Mouse (Mus musculus) midbrain, embryonic 13.5 days (tissue): Measurements from ENCODE around the gene Klc2. TPM values are rescaled to one million over a fixed set of nuclear protein-coding genes. Genes with fewer than 3 reads are reported as not detected.

ENCODE experiments used
- ATAC-seq: fragments of 200-750 bp; cut with Nextera tagmentation; 2 replicates; pipeline ENCODE4 v1.8.0; 2017; ENCODE audit warnings: mild to moderate bottlenecking, moderate TSS enrichment, moderate library complexity
- H3K27ac ChIP-seq: fragments of 300-500 bp; sonication (generic); 2 replicates; pipeline ENCODE4 v1.5.1; 2015; ENCODE audit warnings: inconsistent platforms, mild to moderate bottlenecking, moderate library complexity
- H3K27me3 ChIP-seq: fragments of 300-500 bp; sonication (generic); 2 replicates; pipeline ENCODE4 v1.6.1; 2015; ENCODE audit warnings: mild to moderate bottlenecking, inconsistent platforms
- H3K36me3 ChIP-seq: fragments of 300-500 bp; sonication (generic); 2 replicates; pipeline ENCODE4 v1.6.1; 2015; ENCODE audit warnings: mild to moderate bottlenecking, inconsistent platforms
- H3K4me1 ChIP-seq: fragments of 300-500 bp; sonication (generic); replicated peaks from 2 replicates; pipeline ENCODE4 v1.6.1; 2015; ENCODE audit warnings: inconsistent platforms
- H3K4me2 ChIP-seq: fragments of 300-500 bp; sonication (generic); replicated peaks from 2 replicates; pipeline ENCODE4 v1.6.1; 2015; ENCODE audit warnings: moderate library complexity, mild to moderate bottlenecking, inconsistent platforms
- H3K4me3 ChIP-seq: fragments of 300-500 bp; sonication (generic); replicated peaks from 2 replicates; pipeline ENCODE4 v1.5.1; 2015; ENCODE audit warnings: mild to moderate bottlenecking, inconsistent platforms
- H3K9ac ChIP-seq: fragments of 300-500 bp; sonication (generic); replicated peaks from 2 replicates; pipeline ENCODE4 v1.6.1; 2015; ENCODE audit warnings: mild to moderate bottlenecking, inconsistent platforms
- H3K9me3 ChIP-seq: fragments of 300-500 bp; sonication (generic); 2 replicates; pipeline ENCODE4 v1.6.1; 2016; ENCODE audit warnings: mild to moderate bottlenecking, inconsistent platforms
- WGBS: fragments of 180-500 bp; shearing (Covaris S2); methylation state at CpG from one replicate; pipeline ENCODE4 v1.1.7; 2015; 5-methylcytosine and 5-hydroxymethylcytosine counted together
- polyA plus RNA-seq: library from polyadenylated mRNA; unstranded; fragments of >200 nt; fragmentation: Nextera tagmentation; extraction: Ambion mirVana; gene quantifications from 2 replicates; pipeline ENCODE4 v1.2.1, GENCODE M21; 2015

The Klc2 gene
- polyA plus RNA-seq, 1 experiment from 2014 or later = 69.0 TPM

GRCm38 (mm10) chr19:5057876-5058775 lies 60.2 kb downstream of the Klc2 start:
- peaks cover 30% of the 10 kb centered on the region for H3K27me3 ChIP-seq
- H3K4me3 ChIP-seq = no peak overlapping the region
- WGBS = 28% methylated on average over 16 of the region's 16 CpGs
- ATAC-seq = no peak
- no peak overlapping the region for H3K9ac ChIP-seq
- no peak overlapping the region for H3K27ac ChIP-seq
- no peaks in the 10 kb centered on the region for H3K9me3 ChIP-seq
- no peak overlapping the region for H3K4me2 ChIP-seq
- peaks cover 28% of the 10 kb centered on the region for H3K4me1 ChIP-seq
- no peaks in the 10 kb centered on the region for H3K36me3 ChIP-seq

Other genes with a start within 250 kb of the Klc2 start
- gene Actn3, start 240.7 kb downstream of the Klc2 start, polyA plus RNA-seq = 1.2 and 1.4 TPM in 2 replicates
- gene Zdhhc24, start 239.9 kb downstream of the Klc2 start, polyA plus RNA-seq = 22.7 and 24.1 TPM in 2 replicates
- 12.6 and 12.8 TPM in 2 replicates for gene Bbs1, start 211.9 kb downstream of the Klc2 start, polyA plus RNA-seq
- 143 TPM in 2 replicates for gene Dpp3, start 190.3 kb downstream of the Klc2 start, polyA plus RNA-seq
- gene Peli3, start 175.4 kb downstream of the Klc2 start, polyA plus RNA-seq = 8.8 and 10.8 TPM in 2 replicates
- 111 and 113 TPM in 2 replicates for gene Mrpl11, start 156.4 kb downstream of the Klc2 start, polyA plus RNA-seq
- gene Npas4, start 128.2 kb downstream of the Klc2 start, polyA plus RNA-seq = 0.31 and 0.32 TPM in 2 replicates
- 7.8 TPM in 2 replicates for gene Slc29a2, start 94.7 kb downstream of the Klc2 start, polyA plus RNA-seq
- 52.9 and 54.3 TPM in 2 replicates for gene B4gat1, start 79.7 kb downstream of the Klc2 start, polyA plus RNA-seq
- gene AC124502.3, start 79.7 kb downstream of the Klc2 start, polyA plus RNA-seq = 3.9 and 4.3 TPM in 2 replicates
- 52.6 and 58.9 TPM in 2 replicates for gene Brms1, start 77.2 kb downstream of the Klc2 start, polyA plus RNA-seq
- 1.3 and 2.1 TPM in 2 replicates for gene Rin1, start 68.1 kb downstream of the Klc2 start, polyA plus RNA-seq
- 11.0 and 15.2 TPM in 2 replicates for gene Cd248, start 50.5 kb downstream of the Klc2 start, polyA plus RNA-seq
- gene Tmem151a, start 33.0 kb downstream of the Klc2 start, polyA plus RNA-seq = 3.7 and 4.4 TPM in 2 replicates
- gene Yif1a, start 30.0 kb downstream of the Klc2 start, polyA plus RNA-seq = 57.1 and 59.0 TPM in 2 replicates
- gene Cnih2, start 20.0 kb downstream of the Klc2 start, polyA plus RNA-seq = 321 and 357 TPM in 2 replicates
- 238 and 242 TPM in 2 replicates for gene Rab1b, start 11.5 kb downstream of the Klc2 start, polyA plus RNA-seq
- gene Pacs1, start 154.6 kb upstream of the Klc2 start, polyA plus RNA-seq = 31.5 and 32.0 TPM in 2 replicates
- gene Sf3b2, start 176.9 kb upstream of the Klc2 start, polyA plus RNA-seq = 399 and 419 TPM in 2 replicates
- 29.3 and 33.6 TPM in 2 replicates for gene Gal3st3, start 179.8 kb upstream of the Klc2 start, polyA plus RNA-seq
- gene Catsper1, start 217.2 kb upstream of the Klc2 start, polyA plus RNA-seq = not detected in 2 replicates
- 4.5 and 5.8 TPM in 2 replicates for gene Cst6, start 231.0 kb upstream of the Klc2 start, polyA plus RNA-seq
- gene Eif1ad, start 248.2 kb upstream of the Klc2 start, polyA plus RNA-seq = 63.7 and 64.0 TPM in 2 replicates
- 366 and 375 TPM in 2 replicates for gene Banf1, start 248.6 kb upstream of the Klc2 start, polyA plus RNA-seq